Mouse (Mus musculus) ES-E14 (cell line): Measurements from ENCODE around the gene Bicra.

Experiments used
- MAFK ChIP-seq: IDR thresholded peaks from 2 replicates; pipeline ENCODE4 v1.6.1; 2014; ENCODE audit warnings: mild to moderate bottlenecking, low read depth, low read length, inconsistent platforms; ENCODE audit not compliant: insufficient read depth
- ZC3H11A ChIP-seq: IDR thresholded peaks from 2 replicates; pipeline ENCODE4 v1.6.1; 2012; ENCODE audit warnings: low read depth, mild to moderate bottlenecking, inconsistent platforms, low read length, borderline replicate concordance
- ZNF384 ChIP-seq: IDR thresholded peaks from 2 replicates; pipeline ENCODE4 v1.6.1; 2012; ENCODE audit warnings: low read depth, low read length, inconsistent platforms

GRCm38 (mm10) chr7:15956143-15956542 is 91.6 kb downstream of the Bicra start:
- TF ChIP-seq ZC3H11A (no peak), ZNF384 (no peak), MAFK (no peak)
